Mouse (Mus musculus): ENCODE measurements at regions not wholly inside any gene's neighbourhood (a gene's known extent, or its start where the extent isn't known, plus 50 kb on each side); places are given as distances from the start of the nearest gene placed in this dataset.

GRCm38 (mm10) chr14:24901726-24902125 is 414.8 kb downstream of the Rps24 start:
- Histone ChIP-seq H3K27ac (ENCODE audit: insufficient read depth, low read length) (no peak overlapping the region), H3K4me3 (ENCODE audit: low read depth, low read length) (no peak overlapping the region), H3K4me1 (ENCODE audit: control insufficient read depth, insufficient read depth, low read length) (no peaks in the 10 kb centered on the region), H3K27me3 (ENCODE audit: control insufficient read depth, insufficient read depth, low read length, poor library complexity, severe bottlenecking) (no peaks in the 10 kb centered on the region), H3K9ac (ENCODE audit: low read depth, poor library complexity, severe bottlenecking) (no peak overlapping the region), H3K36me3 (ENCODE audit: control insufficient read depth, insufficient read depth, low read length, poor library complexity, severe bottlenecking) (no peaks in the 10 kb centered on the region), H3K9me3 (replicated peaks; ENCODE audit: control insufficient read depth, insufficient read depth, low read length, poor library complexity, severe bottlenecking) (no peaks in the 10 kb centered on the region)
- TF ChIP-seq EP300 (IDR thresholded peaks at IDR 0.05; ENCODE audit: insufficient read depth, low read depth, low read length) = no peak
- TF ChIP-seq CTCF (IDR thresholded peaks at IDR 0.05; ENCODE audit: low read depth, low read length) = no peak
- TF ChIP-seq POLR2A (IDR thresholded peaks at IDR 0.05; ENCODE audit: insufficient read depth, low read length) = no peak

- Histone ChIP-seq H3K4me3 (ENCODE audit: low read depth, low read length) (no peak overlapping the region), H3K4me1 (ENCODE audit: control insufficient read depth, insufficient read depth, low read length) (no peaks in the 10 kb centered on the region), H3K9ac (ENCODE audit: low read depth, poor library complexity, severe bottlenecking) (no peak overlapping the region), H3K9me3 (replicated peaks; ENCODE audit: control insufficient read depth, insufficient read depth, low read length, poor library complexity, severe bottlenecking) (no peaks in the 10 kb centered on the region), H3K27ac (ENCODE audit: insufficient read depth, low read length) (no peak overlapping the region), H3K36me3 (ENCODE audit: control insufficient read depth, insufficient read depth, low read length, poor library complexity, severe bottlenecking) (no peaks in the 10 kb centered on the region), H3K27me3 (ENCODE audit: control insufficient read depth, insufficient read depth, low read length, poor library complexity, severe bottlenecking) (no peaks in the 10 kb centered on the region)
- TF ChIP-seq EP300 (IDR thresholded peaks at IDR 0.05; ENCODE audit: insufficient read depth, low read depth, low read length) (no peak), CTCF (IDR thresholded peaks at IDR 0.05; ENCODE audit: low read depth, low read length) (no peak), POLR2A (IDR thresholded peaks at IDR 0.05; ENCODE audit: insufficient read depth, low read length) (no peak)
Observed at GRCm38 (mm10) chr14:24902870-24903269, 415.9 kb downstream of the Rps24 start.

GRCm38 (mm10) chr14:24904712-24905111 is 417.8 kb downstream of the Rps24 start:
- H3K4me1 ChIP-seq (ENCODE audit: control insufficient read depth, insufficient read depth, low read length) = no peaks in the 10 kb centered on the region
- H3K27ac ChIP-seq (ENCODE audit: insufficient read depth, low read length) = no peak overlapping the region
- TF ChIP-seq EP300 (IDR thresholded peaks at IDR 0.05; ENCODE audit: insufficient read depth, low read depth, low read length) = no peak
- TF ChIP-seq CTCF (IDR thresholded peaks at IDR 0.05; ENCODE audit: low read depth, low read length) = no peak
- no peak for TF ChIP-seq POLR2A (IDR thresholded peaks at IDR 0.05; ENCODE audit: insufficient read depth, low read length)

GRCm38 (mm10) chr14:24906916-24907315 is 420.0 kb downstream of the Rps24 start:
- no peaks in the 10 kb centered on the region for H3K4me1 ChIP-seq (ENCODE audit: control insufficient read depth, insufficient read depth, low read length)
- H3K27ac ChIP-seq (ENCODE audit: insufficient read depth, low read length) = no peak overlapping the region

More at GRCm38 (mm10) chr14:24904712-24905111, 417.8 kb downstream of the Rps24 start:
- no peak overlapping the region for H3K4me3 ChIP-seq (ENCODE audit: low read depth, low read length)
- no peak overlapping the region for H3K9ac ChIP-seq (ENCODE audit: low read depth, poor library complexity, severe bottlenecking)
- no peaks in the 10 kb centered on the region; the same call in 1 of the 2 replicates for H3K27me3 ChIP-seq (ENCODE audit: control insufficient read depth, insufficient read depth, low read length, poor library complexity, severe bottlenecking)
- H3K36me3 ChIP-seq (ENCODE audit: control insufficient read depth, insufficient read depth, low read length, poor library complexity, severe bottlenecking) = no peaks in the 10 kb centered on the region
- no peaks in the 10 kb centered on the region for H3K9me3 ChIP-seq (replicated peaks; ENCODE audit: control insufficient read depth, insufficient read depth, low read length, poor library complexity, severe bottlenecking)

GRCm38 (mm10) chr14:24908377-24908776 is 421.5 kb downstream of the Rps24 start:
- Histone ChIP-seq H3K27ac (ENCODE audit: insufficient read depth, low read length) (no peak overlapping the region), H3K9me3 (replicated peaks; ENCODE audit: control insufficient read depth, insufficient read depth, low read length, poor library complexity, severe bottlenecking) (no peaks in the 10 kb centered on the region), H3K9ac (ENCODE audit: low read depth, poor library complexity, severe bottlenecking) (no peak overlapping the region), H3K4me3 (ENCODE audit: low read depth, low read length) (no peak overlapping the region), H3K36me3 (ENCODE audit: control insufficient read depth, insufficient read depth, low read length, poor library complexity, severe bottlenecking) (no peaks in the 10 kb centered on the region), H3K4me1 (ENCODE audit: control insufficient read depth, insufficient read depth, low read length) (no peaks in the 10 kb centered on the region), H3K27me3 (ENCODE audit: control insufficient read depth, insufficient read depth, low read length, poor library complexity, severe bottlenecking) (no peaks in the 10 kb centered on the region; the same call in 1 of the 2 replicates)
- no peak for TF ChIP-seq CTCF (IDR thresholded peaks at IDR 0.05; ENCODE audit: low read depth, low read length)
- no peak for TF ChIP-seq POLR2A (IDR thresholded peaks at IDR 0.05; ENCODE audit: insufficient read depth, low read length)
- TF ChIP-seq EP300 (IDR thresholded peaks at IDR 0.05; ENCODE audit: insufficient read depth, low read depth, low read length) = no peak

More at GRCm38 (mm10) chr14:24906916-24907315, 420.0 kb downstream of the Rps24 start:
- Histone ChIP-seq H3K36me3 (ENCODE audit: control insufficient read depth, insufficient read depth, low read length, poor library complexity, severe bottlenecking) (no peaks in the 10 kb centered on the region), H3K27me3 (ENCODE audit: control insufficient read depth, insufficient read depth, low read length, poor library complexity, severe bottlenecking) (no peaks in the 10 kb centered on the region; the same call in 1 of the 2 replicates), H3K9me3 (replicated peaks; ENCODE audit: control insufficient read depth, insufficient read depth, low read length, poor library complexity, severe bottlenecking) (no peaks in the 10 kb centered on the region), H3K9ac (ENCODE audit: low read depth, poor library complexity, severe bottlenecking) (no peak overlapping the region), H3K4me3 (ENCODE audit: low read depth, low read length) (no peak overlapping the region)
- TF ChIP-seq EP300 (IDR thresholded peaks at IDR 0.05; ENCODE audit: insufficient read depth, low read depth, low read length) (no peak), CTCF (IDR thresholded peaks at IDR 0.05; ENCODE audit: low read depth, low read length) (no peak), POLR2A (IDR thresholded peaks at IDR 0.05; ENCODE audit: insufficient read depth, low read length) (no peak)

- Histone ChIP-seq H3K4me3 (ENCODE audit: low read depth, low read length) (no peak overlapping the region), H3K9me3 (replicated peaks; ENCODE audit: control insufficient read depth, insufficient read depth, low read length, poor library complexity, severe bottlenecking) (no peaks in the 10 kb centered on the region), H3K9ac (ENCODE audit: low read depth, poor library complexity, severe bottlenecking) (no peak overlapping the region), H3K36me3 (ENCODE audit: control insufficient read depth, insufficient read depth, low read length, poor library complexity, severe bottlenecking) (no peaks in the 10 kb centered on the region), H3K27ac (ENCODE audit: insufficient read depth, low read length) (no peak overlapping the region), H3K4me1 (ENCODE audit: control insufficient read depth, insufficient read depth, low read length) (no peaks in the 10 kb centered on the region), H3K27me3 (ENCODE audit: control insufficient read depth, insufficient read depth, low read length, poor library complexity, severe bottlenecking) (no peaks in the 10 kb centered on the region; the same call in 1 of the 2 replicates)
- TF ChIP-seq CTCF (IDR thresholded peaks at IDR 0.05; ENCODE audit: low read depth, low read length) = no peak
- no peak for TF ChIP-seq POLR2A (IDR thresholded peaks at IDR 0.05; ENCODE audit: insufficient read depth, low read length)
- TF ChIP-seq EP300 (IDR thresholded peaks at IDR 0.05; ENCODE audit: insufficient read depth, low read depth, low read length) = no peak
Observed at GRCm38 (mm10) chr14:24911621-24912020, 424.7 kb downstream of the Rps24 start.
